Mouse (Mus musculus): ENCODE data around the gene Muc15.

DNA sequence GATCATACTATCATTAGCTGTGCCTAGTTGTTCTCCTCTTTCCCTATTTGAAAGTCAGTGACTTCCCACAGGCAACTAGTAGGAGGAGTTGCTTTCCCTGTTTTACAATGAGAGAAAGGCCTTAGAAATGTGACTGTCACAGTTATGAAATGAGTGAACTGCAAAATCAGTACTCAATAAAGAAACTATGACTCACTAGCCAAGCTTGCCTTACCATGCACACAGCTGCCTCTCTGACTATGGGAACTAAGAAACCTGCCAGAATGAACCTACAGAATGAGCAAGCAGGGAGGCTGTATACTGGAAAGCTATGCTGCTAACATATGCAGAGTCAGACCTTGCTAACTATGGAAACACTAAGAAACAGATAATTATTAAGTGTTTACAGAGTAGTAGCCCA, 2.1 kb upstream of the Muc15 start:
- TF ChIP-seq EP300 (IDR thresholded peaks at IDR 0.05; ENCODE audit: low read depth) (no peak), CTCF (IDR thresholded peaks at IDR 0.05; ENCODE audit: low read depth) (no peak)

All from liver, postnatal 0 days (tissue).